Mouse (Mus musculus) CD4-positive, CD25-positive, alpha-beta regulatory T cell, adult 4 months (primary cell): ENCODE measurements around the gene Map3k3. TPM values are rescaled to one million over a fixed set of nuclear protein-coding genes. Genes with fewer than 3 reads are reported as not detected.

Experiments
- ATAC-seq: one replicate; pipeline ENCODE4 v1.8.0; 2017
- polyA plus RNA-seq, 2 experiments: library from polyadenylated mRNA; unstranded; fragments of 100-300 nt; shearing (Covaris generic); gene quantifications; one replicate each; pipeline ENCODE4 v1.2.1; 2017

Map3k3 gene
- polyA plus RNA-seq, 2 experiments from 2014 or later = 30.1 to 37.1 TPM

- ATAC-seq = peak; percentile 71
Observed at GRCm38 (mm10) chr11:106159216-106159920, 75.0 kb downstream of the Map3k3 start.

- ATAC-seq = peak; percentile 39
Observed at GRCm38 (mm10) chr11:106159921-106160840, 75.8 kb downstream of the Map3k3 start.

- ATAC-seq = peak; percentile 25
Observed at GRCm38 (mm10) chr11:106160841-106161721, 76.7 kb downstream of the Map3k3 start, which contains the start of the genes Gm10840 and Limd2. Gene Gm10840, plus strand, starts transcription at chr11:106160850. Gene Limd2, minus strand, starts transcription at chr11:106160860.

- ATAC-seq = no peak
Observed at GRCm38 (mm10) chr11:106162237-106162636, 77.8 kb downstream of the Map3k3 start.

- ATAC-seq = no peak
Observed at GRCm38 (mm10) chr11:106163546-106163945, 79.1 kb downstream of the Map3k3 start.

- ATAC-seq = no peak
Observed at GRCm38 (mm10) chr11:106164601-106165180, 80.3 kb downstream of the Map3k3 start.

- ATAC-seq = peak; percentile 84
Observed at GRCm38 (mm10) chr11:106167435-106167834, 83.0 kb downstream of the Map3k3 start.

- ATAC-seq = peak; percentile 59
Observed at GRCm38 (mm10) chr11:106170807-106171206, 86.4 kb downstream of the Map3k3 start.

- ATAC-seq = no peak
Observed at GRCm38 (mm10) chr11:106173228-106173627, 88.8 kb downstream of the Map3k3 start.

GRCm38 (mm10) chr11:106174372-106174771, 90.0 kb downstream of the Map3k3 start:
- ATAC-seq = no peak

- no peak for ATAC-seq
Observed at GRCm38 (mm10) chr11:106175081-106175480, 90.7 kb downstream of the Map3k3 start.

GRCm38 (mm10) chr11:106176372-106176771, 92.0 kb downstream of the Map3k3 start:
- no peak for ATAC-seq

GRCm38 (mm10) chr11:106178036-106178782, 93.8 kb downstream of the Map3k3 start:
- no peak for ATAC-seq

GRCm38 (mm10) chr11:106179711-106180448, 95.5 kb downstream of the Map3k3 start:
- ATAC-seq = no peak

GRCm38 (mm10) chr11:106180449-106180801, 96.0 kb downstream of the Map3k3 start:
- ATAC-seq = no peak

- no peak for ATAC-seq
Observed at GRCm38 (mm10) chr11:106187326-106187725, 102.9 kb downstream of the Map3k3 start.

GRCm38 (mm10) chr11:106191716-106192115, 107.3 kb downstream of the Map3k3 start:
- ATAC-seq = no peak

- no peak for ATAC-seq
Observed at GRCm38 (mm10) chr11:106192241-106192640, 107.8 kb downstream of the Map3k3 start.

- ATAC-seq = peak; percentile 30
Observed at GRCm38 (mm10) chr11:106192657-106193370, 108.4 kb downstream of the Map3k3 start.
